Mouse (Mus musculus) thymus, adult 2 months (tissue): ENCODE results near the gene Tmem258.

ENCODE experiments used
- CTCF ChIP-seq: fragments of 200-500 bp; IDR thresholded peaks from 2 replicates; pipeline ENCODE4 v1.5.1; 2012; ENCODE audit warnings: mild to moderate bottlenecking, control low read depth, low read length, moderate library complexity, borderline replicate concordance; ENCODE audit not compliant: control insufficient read depth, poor library complexity, insufficient read depth; ENCODE audit errors: extremely low read depth
- POLR2A ChIP-seq: fragments of 200-500 bp; IDR thresholded peaks from 2 replicates; pipeline ENCODE4 v1.6.1; 2012; ENCODE audit warnings: mild to moderate bottlenecking, low read length, control low read depth, moderate library complexity; ENCODE audit not compliant: control insufficient read depth, poor library complexity, insufficient read depth; ENCODE audit errors: extremely low read depth

- TF ChIP-seq CTCF: no peak
- TF ChIP-seq POLR2A: no peak
Observed at GRCm38 (mm10) chr19:10189940-10190339, 13.9 kb upstream of the Tmem258 start.
